Mouse (Mus musculus) liver, embryonic 14.5 days (tissue): Measurements from ENCODE around the gene Tulp3.

Source experiments
- CTCF ChIP-seq: IDR thresholded peaks from 2 replicates; pipeline ENCODE4 v1.5.1; 2016; ENCODE audit warnings: antibody characterized with exemption, low read depth, control low read depth
- EP300 ChIP-seq: IDR thresholded peaks from 2 replicates; pipeline ENCODE4 v1.6.1; 2016; ENCODE audit warnings: antibody characterized with exemption, low read depth

GRCm38 (mm10) chr6:128314796-128315195, 40.9 kb downstream of the Tulp3 start:
- TF ChIP-seq CTCF (no peak), EP300 (no peak)
